ENCODE assay signal across 23 mouse cellular contexts in genomic region chr4:143104739-143105138, GRCm38 (mm10).
A peak's percentile ranks its signal among the peaks of the same experiment; 100 is the strongest.
DNase-seq lines count a peak whose midpoint lies in the region; ATAC-seq and TF ChIP-seq lines count a peak whose summit lies in the region.
"Had no signal": no experiment of that assay in that cellular context is flagged by ENCODE, and none has a peak within 500 bp of the region (broad histone marks: within the 10 kb centered on the region; RNA-seq: fewer than 3 reads in every experiment).

No protein-coding gene starts in this region.

- H3K27me3 ChIP-seq in heart, embryonic 11.5 days (ENCODE audit: control insufficient read depth, insufficient read depth, low read length) = peaks cover 36% of the 10 kb centered on the region
- H3K27me3 ChIP-seq in hindbrain, embryonic 14.5 days (ENCODE audit: control insufficient read depth, insufficient read depth, low read length) = no peaks in the 10 kb centered on the region
- H3K27me3 ChIP-seq in hindbrain, embryonic 16.5 days (replicated peaks; ENCODE audit: control insufficient read depth, insufficient read depth, low read length) = no peaks in the 10 kb centered on the region
- H3K27me3 ChIP-seq in myocyte (ENCODE audit: control insufficient read depth, insufficient read depth, insufficient read length) = no peaks in the 10 kb centered on the region
- H3K27me3 ChIP-seq: embryonic facial prominence, embryonic 12.5 days; embryonic facial prominence, embryonic 15.5 days; forebrain, embryonic 12.5 days; hindbrain, embryonic 13.5 days had no signal

- no peak overlapping the region for H3K27ac ChIP-seq in heart, embryonic 11.5 days (ENCODE audit: low read depth, low read length)
- H3K27ac ChIP-seq in hindbrain, embryonic 14.5 days = no peak overlapping the region
- H3K27ac ChIP-seq in hindbrain, embryonic 16.5 days (ENCODE audit: low read depth, low read length) = no peak overlapping the region
- H3K27ac ChIP-seq: embryonic facial prominence, embryonic 12.5 days; embryonic facial prominence, embryonic 15.5 days; forebrain, embryonic 12.5 days; heart, adult 2 months; heart, embryonic 13.5 days; hindbrain, embryonic 10.5 days; hindbrain, embryonic 13.5 days had no signal

- H3K9me3 ChIP-seq in heart, embryonic 11.5 days (replicated peaks; ENCODE audit: control insufficient read depth, low read length) = no peaks in the 10 kb centered on the region
- no peaks in the 10 kb centered on the region for H3K9me3 ChIP-seq in hindbrain, embryonic 14.5 days (ENCODE audit: control insufficient read depth, low read length)
- H3K9me3 ChIP-seq in hindbrain, embryonic 16.5 days (ENCODE audit: control insufficient read depth, low read length) = no peaks in the 10 kb centered on the region
- H3K9me3 ChIP-seq: embryonic facial prominence, embryonic 12.5 days; embryonic facial prominence, embryonic 15.5 days; forebrain, embryonic 12.5 days; heart, embryonic 13.5 days; hindbrain, embryonic 10.5 days; hindbrain, embryonic 13.5 days had no signal

- WGBS in heart, embryonic 11.5 days (ENCODE audit: insufficient replicate concordance) = 73% methylated on average over 5 of the region's 5 CpGs
- WGBS in hindbrain, embryonic 14.5 days = 88% methylated on average over 5 of the region's 5 CpGs
- 81% methylated on average over 5 of the region's 5 CpGs for WGBS in hindbrain, embryonic 16.5 days

- DNase-seq in cerebellum, adult 9-10 months = peak; percentile 6
- no peak for DNase-seq in cerebellum, adult 11-12 months
- peak; percentile 80 for DNase-seq in heart, adult 11 months
- no peak for DNase-seq in hindbrain, embryonic 14.5 days (ENCODE audit: low spot score)
- DNase-seq: adrenal gland, adult 8-10 months; adrenal gland, postnatal 25 days; cerebellum, adult 18-20 months; cerebellum, adult 9-11 months; cerebellum, postnatal 25 days; gastrocnemius, postnatal 25 days; heart, adult 2 months had no signal

- H3K4me1 ChIP-seq in heart, embryonic 11.5 days (ENCODE audit: control insufficient read depth, insufficient read depth, low read length) = no peaks in the 10 kb centered on the region; the same call in 1 of the 2 replicates
- 0 out of 2 replicates have a peak, but pooled peaks cover 4% of the 10 kb centered on the region for H3K4me1 ChIP-seq in hindbrain, embryonic 14.5 days (replicated peaks; ENCODE audit: control insufficient read depth, insufficient read depth, low read length)
- no peaks in the 10 kb centered on the region for H3K4me1 ChIP-seq in hindbrain, embryonic 16.5 days (ENCODE audit: control insufficient read depth, insufficient read depth, low read depth, low read length)
- H3K4me1 ChIP-seq: embryonic facial prominence, embryonic 12.5 days had no signal

- no peaks in the 10 kb centered on the region for H3K79me2 ChIP-seq in myocyte (ENCODE audit: control insufficient read depth, insufficient read depth)

- H3K4me2 ChIP-seq in heart, embryonic 11.5 days = no peak overlapping the region
- no peak overlapping the region for H3K4me2 ChIP-seq in hindbrain, embryonic 14.5 days (replicated peaks)
- no peak overlapping the region for H3K4me2 ChIP-seq in hindbrain, embryonic 16.5 days (ENCODE audit: low read length)
- no peak overlapping the region for H3K4me2 ChIP-seq in myocyte (ENCODE audit: low read depth)
- H3K4me2 ChIP-seq: embryonic facial prominence, embryonic 12.5 days; embryonic facial prominence, embryonic 15.5 days; forebrain, embryonic 12.5 days; heart, embryonic 13.5 days; hindbrain, embryonic 13.5 days had no signal

- ATAC-seq in heart, embryonic 11.5 days (replicated peaks; ENCODE audit: insufficient number of reproducible peaks, low FRiP score, low TSS enrichment) = no peak
- 0 out of 2 replicates have a peak, but pooled peaks have one; percentile 5 for ATAC-seq in hindbrain, embryonic 14.5 days (ENCODE audit: low FRiP score)
- no peak for ATAC-seq in hindbrain, embryonic 16.5 days
- ATAC-seq: activated CD4-positive, CD25-positive, alpha-beta regulatory T cell, adult 4 months; forebrain, embryonic 16.5 days; intestine, postnatal 0 days had no signal

- no peak overlapping the region for H3ac ChIP-seq in myocyte (ENCODE audit: control insufficient read depth, insufficient read length)

- H3K4me3 ChIP-seq in heart, embryonic 11.5 days (ENCODE audit: low read depth, low read length) = no peak overlapping the region
- H3K4me3 ChIP-seq in hindbrain, embryonic 14.5 days (replicated peaks; ENCODE audit: low read length) = no peak overlapping the region
- H3K4me3 ChIP-seq in hindbrain, embryonic 16.5 days (ENCODE audit: low read length) = no peak overlapping the region
- H3K4me3 ChIP-seq in myocyte = no peak overlapping the region
- H3K4me3 ChIP-seq: embryonic facial prominence, embryonic 12.5 days; embryonic facial prominence, embryonic 15.5 days; forebrain, embryonic 12.5 days; heart, adult 2 months; heart, embryonic 13.5 days; hindbrain, embryonic 10.5 days; hindbrain, embryonic 13.5 days had no signal

- H3K9ac ChIP-seq in heart, embryonic 11.5 days (ENCODE audit: low read depth, low read length) = no peak overlapping the region
- H3K9ac ChIP-seq in hindbrain, embryonic 14.5 days = no peak overlapping the region
- no peak overlapping the region for H3K9ac ChIP-seq in hindbrain, embryonic 16.5 days (ENCODE audit: low read depth, low read length)
- H3K9ac ChIP-seq: embryonic facial prominence, embryonic 12.5 days; embryonic facial prominence, embryonic 15.5 days; forebrain, embryonic 12.5 days; heart, embryonic 13.5 days; hindbrain, embryonic 13.5 days had no signal

- TF ChIP-seq POLR2A in myocyte (IDR thresholded peaks at IDR 0.05; ENCODE audit: insufficient read length, low read depth) = no peak

- peaks cover 5% of the 10 kb centered on the region; the same call in 1 of the 2 replicates for H3K36me3 ChIP-seq in heart, embryonic 11.5 days (ENCODE audit: control insufficient read depth, insufficient read depth, low read length)
- H3K36me3 ChIP-seq in hindbrain, embryonic 14.5 days (replicated peaks; ENCODE audit: control insufficient read depth, insufficient read depth) = peaks cover 22% of the 10 kb centered on the region
- no peaks in the 10 kb centered on the region for H3K36me3 ChIP-seq in hindbrain, embryonic 16.5 days (ENCODE audit: control insufficient read depth, insufficient read depth, low read length)
- no peaks in the 10 kb centered on the region for H3K36me3 ChIP-seq in myocyte (ENCODE audit: control insufficient read depth, insufficient read depth)

TF ChIP-seq in myocyte, 11 proteins besides CTCF, POLR2A, EP300 and RAD21:
- TF ChIP-seq POLR2AphosphoS2 (IDR thresholded peaks at IDR 0.05; ENCODE audit: insufficient read length, low read depth) (peak; percentile 42), SRF (IDR thresholded peaks at IDR 0.05; ENCODE audit: control insufficient read depth, insufficient read length, low read depth) (no peak), E2F4 (IDR thresholded peaks at IDR 0.05; ENCODE audit: insufficient read depth) (no peak)
TF ChIP-seq in myocyte: peak in this region for 1.

Comparison
In these comparisons a context has a peak if more than half of its experiments do, and no peak if none do; other contexts are left out.
1. DNase-seq: peak in cerebellum, adult 9-10 months (single experiment) and heart, adult 11 months (single experiment); none in cerebellum, adult 11-12 months (single experiment) and hindbrain, embryonic 14.5 days (single experiment).